Mouse (Mus musculus) neural tube, embryonic 12.5 days (tissue): ENCODE measurements around the gene Znfx1. TPM values are rescaled to one million over a fixed set of nuclear protein-coding genes. Genes with fewer than 3 reads are reported as not detected.

Source experiments
- ATAC-seq: fragments of 200-750 bp; cut with Nextera tagmentation; 2 replicates; pipeline ENCODE4 v1.8.0; 2017; ENCODE audit warnings: low read depth, mild to moderate bottlenecking, moderate TSS enrichment, moderate library complexity; ENCODE audit not compliant: low FRiP score
- H3K27ac ChIP-seq: fragments of 300-500 bp; sonication (generic); 2 replicates; pipeline ENCODE4 v1.5.1; 2016
- H3K27me3 ChIP-seq: fragments of 300-500 bp; sonication (generic); replicated peaks from 2 replicates; pipeline ENCODE4 v1.6.1; 2016; ENCODE audit warnings: mild to moderate bottlenecking
- H3K36me3 ChIP-seq: fragments of 300-500 bp; sonication (generic); 2 replicates; pipeline ENCODE4 v1.6.1; 2016; ENCODE audit warnings: mild to moderate bottlenecking
- H3K4me1 ChIP-seq: fragments of 300-500 bp; sonication (generic); 2 replicates; pipeline ENCODE4 v1.6.1; 2016
- H3K4me2 ChIP-seq: fragments of 300-500 bp; sonication (generic); replicated peaks from 2 replicates; pipeline ENCODE4 v1.6.1; 2016; ENCODE audit warnings: mild to moderate bottlenecking
- H3K4me3 ChIP-seq: fragments of 300-500 bp; sonication (generic); 2 replicates; pipeline ENCODE4 v1.5.1; 2016
- H3K9ac ChIP-seq: fragments of 300-500 bp; sonication (generic); 2 replicates; pipeline ENCODE4 v1.6.1; 2016; ENCODE audit warnings: mild to moderate bottlenecking
- H3K9me3 ChIP-seq: fragments of 300-500 bp; sonication (generic); 2 replicates; pipeline ENCODE4 v1.6.1; 2016; ENCODE audit warnings: mild to moderate bottlenecking
- WGBS: fragments of 180-500 bp; shearing (Covaris S2); methylation state at CpG from one replicate; pipeline ENCODE4 v1.1.7; 2016; 5-methylcytosine and 5-hydroxymethylcytosine counted together
- polyA plus RNA-seq: library from polyadenylated mRNA; unstranded; fragments of >200 nt; fragmentation: Nextera tagmentation; extraction: Ambion mirVana; gene quantifications from 2 replicates; pipeline ENCODE4 v1.2.1, GENCODE M21; 2016

The Znfx1 gene
- 8.2 and 9.6 TPM in 2 replicates for polyA plus RNA-seq

DNA sequence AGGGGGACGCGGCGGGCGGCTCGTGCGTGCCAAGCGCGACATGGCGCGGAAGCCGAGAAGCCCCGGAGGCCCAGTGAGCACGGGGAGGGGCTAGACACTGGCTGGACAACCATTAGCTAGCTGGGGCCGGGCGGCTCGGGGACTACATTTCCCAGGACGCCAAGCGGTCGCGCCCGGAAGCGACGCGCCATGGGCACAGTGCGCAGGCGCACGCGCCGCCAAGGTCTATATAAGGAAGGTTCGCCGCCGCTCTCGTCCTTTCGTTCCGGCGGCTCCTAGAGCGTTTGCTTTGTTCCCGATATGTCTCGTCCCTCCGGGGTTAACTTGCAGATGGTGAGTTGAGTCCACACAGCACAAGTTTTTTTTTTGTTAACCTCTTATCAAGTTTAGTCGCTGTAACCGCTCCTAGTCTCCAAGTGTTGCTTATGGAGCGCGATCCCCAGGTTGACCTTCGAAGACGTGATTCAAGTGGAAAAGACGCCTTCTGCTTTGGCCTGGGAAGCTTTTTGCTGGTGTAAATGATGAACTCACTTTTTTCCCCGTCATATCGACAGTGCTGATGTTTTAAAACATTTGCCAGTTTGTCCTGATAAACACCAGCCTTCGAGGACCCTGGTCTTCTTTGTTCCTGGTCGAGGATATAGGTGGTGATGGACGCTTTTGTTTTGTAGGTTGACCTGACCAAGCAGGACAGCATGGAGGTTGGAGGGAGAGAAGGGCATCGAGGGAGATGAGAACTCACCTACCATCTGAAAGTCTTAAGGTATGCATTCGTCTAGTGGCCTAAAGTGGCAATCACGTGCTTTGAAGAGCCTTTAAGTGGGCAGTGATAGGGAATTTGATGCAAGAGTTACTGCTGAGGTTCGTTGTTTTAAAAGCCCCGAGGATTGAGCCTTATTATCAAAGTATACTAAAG lies at the start of gene Znfx1:
TSS of gene Znfx1 (minus strand) at position 51 of the 916 bp plus-strand sequence.
- Histone ChIP-seq H3K4me1 (peaks cover 32% of the 10 kb centered on the region), H3K27me3 (no peaks in the 10 kb centered on the region), H3K9ac (peak within 1 kb of the TSS; percentile 92), H3K4me3 (peak within 1 kb of the TSS; percentile 84), H3K27ac (peak within 1 kb of the TSS; percentile 86), H3K9me3 (no peaks in the 10 kb centered on the region), H3K4me2 (peak within 1 kb of the TSS; percentile 89), H3K36me3 (peaks cover 25% of the 10 kb centered on the region)
- under 1% methylated on average over 56 of the region's 57 CpGs for WGBS
- peak; percentile 93 for ATAC-seq

DNA sequence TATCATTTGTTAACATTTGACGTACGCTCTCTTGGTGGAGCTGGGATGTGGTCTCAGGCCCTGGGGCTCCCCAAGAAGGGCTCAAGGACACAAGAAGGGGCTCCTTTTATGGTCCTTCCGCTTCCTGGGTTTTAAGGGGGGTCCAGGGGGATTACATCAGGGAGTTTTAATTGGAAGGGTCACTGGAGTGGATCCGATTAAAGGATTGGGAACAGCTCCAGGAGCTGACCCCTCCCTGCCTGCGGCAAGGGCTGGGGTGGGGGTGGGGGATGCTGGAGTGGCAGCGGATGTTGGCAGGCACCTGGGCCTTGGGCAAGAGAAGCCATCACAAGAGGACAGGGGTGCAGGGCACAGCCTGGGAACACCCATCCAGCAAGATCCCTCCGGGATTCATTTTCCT lies 49.4 kb upstream of the Znfx1 start:
- no peak overlapping the region for H3K4me3 ChIP-seq
- WGBS: 64% methylated on average over 7 of the region's 7 CpGs
- H3K9me3 ChIP-seq: no peaks in the 10 kb centered on the region
- no peak for ATAC-seq
- H3K36me3 ChIP-seq: no peaks in the 10 kb centered on the region
- no peaks in the 10 kb centered on the region for H3K27me3 ChIP-seq
- H3K9ac ChIP-seq: no peak overlapping the region
- no peak overlapping the region for H3K4me2 ChIP-seq
- H3K27ac ChIP-seq: no peak overlapping the region
- H3K4me1 ChIP-seq: no peaks in the 10 kb centered on the region

DNA sequence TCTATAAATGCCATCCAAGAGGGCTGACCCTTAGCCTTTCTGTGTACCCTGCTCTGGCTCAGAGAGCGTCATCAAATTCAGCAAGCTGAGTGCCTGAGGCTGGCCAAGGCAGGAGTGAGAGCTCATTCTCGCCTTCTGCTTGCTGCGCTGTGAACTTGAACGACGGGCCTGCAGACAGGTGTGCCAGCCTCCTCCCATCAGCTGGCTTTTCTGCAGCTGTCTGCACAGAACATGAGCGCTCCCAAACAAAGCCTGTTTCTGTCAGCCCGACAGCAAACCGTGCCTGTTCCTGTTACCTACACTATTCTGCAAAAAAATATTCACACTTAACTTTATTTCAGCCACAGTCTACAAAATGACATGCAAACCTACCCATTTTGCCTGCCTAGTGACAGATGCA lies 46.7 kb upstream of the Znfx1 start:
- H3K9ac ChIP-seq: no peak overlapping the region
- H3K4me1 ChIP-seq: no peaks in the 10 kb centered on the region
- H3K27me3 ChIP-seq: no peaks in the 10 kb centered on the region
- no peak for ATAC-seq
- H3K27ac ChIP-seq: no peak overlapping the region
- no peak overlapping the region for H3K4me3 ChIP-seq
- no peak overlapping the region for H3K4me2 ChIP-seq
- peaks cover 7% of the 10 kb centered on the region; the same call in 1 of the 2 replicates for H3K36me3 ChIP-seq
- 0 out of 2 replicates have a peak, but pooled peaks cover 3% of the 10 kb centered on the region for H3K9me3 ChIP-seq
- 88% methylated on average over 8 of the region's 8 CpGs for WGBS

DNA sequence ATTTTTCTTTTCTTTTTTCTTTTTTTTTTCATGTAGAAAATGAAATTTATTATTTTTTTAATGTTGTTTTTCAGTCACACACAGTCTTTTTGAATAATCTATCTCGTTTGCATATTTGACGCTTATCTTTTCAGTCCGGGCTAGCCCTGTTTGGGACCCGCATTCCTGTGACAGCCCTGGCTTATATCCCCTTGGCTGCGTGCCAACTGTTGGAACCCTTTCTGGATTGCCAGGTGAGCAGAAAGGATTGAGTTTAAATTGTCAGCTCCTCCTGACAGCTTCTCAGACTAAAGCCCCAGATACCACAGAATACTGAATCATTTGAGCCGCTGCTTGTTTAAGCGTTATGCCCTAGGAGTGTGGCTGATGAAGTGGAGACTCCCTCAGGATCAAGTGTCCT lies 40.7 kb upstream of the Znfx1 start:
- Histone ChIP-seq H3K9ac (no peak overlapping the region), H3K9me3 (0 out of 2 replicates have a peak, but pooled peaks cover 3% of the 10 kb centered on the region), H3K4me2 (no peak overlapping the region), H3K27ac (no peak overlapping the region), H3K4me1 (no peaks in the 10 kb centered on the region), H3K36me3 (peaks cover 7% of the 10 kb centered on the region; the same call in 1 of the 2 replicates), H3K27me3 (no peaks in the 10 kb centered on the region), H3K4me3 (no peak overlapping the region)
- ATAC-seq: no peak
- 86% methylated on average over 7 of the region's 7 CpGs for WGBS

DNA sequence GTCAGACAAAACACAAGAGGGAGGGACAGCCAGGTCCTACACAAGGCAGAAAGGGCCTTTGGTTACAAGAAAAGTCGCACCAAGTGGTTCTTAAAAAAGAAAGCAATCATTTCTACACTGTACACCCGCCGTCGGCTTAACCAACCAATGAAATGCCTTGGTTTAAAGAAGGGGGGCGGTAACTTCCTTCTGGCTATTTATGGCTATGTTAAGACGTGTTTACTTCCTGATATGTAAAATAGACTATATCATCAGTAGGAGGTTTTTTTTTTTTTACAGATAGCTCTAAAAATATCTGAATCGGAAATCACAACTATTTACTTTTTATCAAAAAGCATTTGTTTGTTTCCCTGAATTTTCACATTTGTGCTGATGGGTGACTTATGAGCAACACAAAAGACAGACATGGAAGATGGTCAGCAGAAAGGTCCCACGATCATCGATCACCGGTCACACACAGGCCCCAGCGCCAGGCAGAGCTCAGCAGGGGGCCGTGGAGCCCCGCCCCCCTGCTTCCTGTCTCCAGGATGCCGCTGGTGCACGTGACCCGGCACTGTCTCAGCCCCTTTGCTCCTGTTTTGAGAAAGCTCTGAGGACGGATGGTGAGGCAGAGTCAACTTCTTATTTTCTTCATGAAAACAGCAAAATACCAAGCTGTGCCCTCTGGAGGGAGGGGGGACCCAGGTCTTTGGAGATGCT lies 39.1 kb upstream of the Znfx1 start:
- H3K27me3 ChIP-seq: no peaks in the 10 kb centered on the region
- no peak overlapping the region for H3K27ac ChIP-seq
- ATAC-seq: no peak
- H3K36me3 ChIP-seq: peaks cover 7% of the 10 kb centered on the region; the same call in 1 of the 2 replicates
- H3K9me3 ChIP-seq: 0 out of 2 replicates have a peak, but pooled peaks cover 1% of the 10 kb centered on the region
- no peak overlapping the region for H3K4me3 ChIP-seq
- H3K4me1 ChIP-seq: no peaks in the 10 kb centered on the region
- H3K9ac ChIP-seq: no peak overlapping the region
- no peak overlapping the region for H3K4me2 ChIP-seq
- 78% methylated on average over 17 of the region's 17 CpGs for WGBS

DNA sequence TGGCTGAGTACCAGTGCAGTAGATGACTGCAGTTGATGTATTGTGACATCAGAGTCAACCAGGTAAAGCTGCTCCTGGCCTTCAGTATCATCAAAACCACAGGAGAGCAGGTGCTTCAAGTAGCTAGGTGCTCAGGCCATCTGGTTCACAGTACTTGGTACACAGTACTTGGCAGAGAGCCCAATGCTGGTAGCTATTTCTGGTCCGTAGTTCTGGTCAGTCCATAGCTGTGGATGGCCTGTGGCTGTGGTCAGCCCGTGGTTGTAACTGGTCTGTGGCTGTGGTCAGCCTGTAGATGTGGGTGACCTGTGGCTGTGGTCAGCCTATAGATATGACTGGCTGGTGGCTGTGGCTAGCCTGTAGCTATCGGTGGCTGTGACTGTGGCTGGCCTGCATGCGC lies 31.9 kb upstream of the Znfx1 start:
- WGBS: 86% methylated on average over 4 of the region's 4 CpGs
- Histone ChIP-seq H3K9ac (no peak overlapping the region), H3K9me3 (no peaks in the 10 kb centered on the region), H3K4me2 (no peak overlapping the region), H3K4me1 (no peaks in the 10 kb centered on the region), H3K4me3 (no peak overlapping the region), H3K27me3 (no peaks in the 10 kb centered on the region), H3K36me3 (no peaks in the 10 kb centered on the region), H3K27ac (no peak overlapping the region)
- no peak for ATAC-seq

DNA sequence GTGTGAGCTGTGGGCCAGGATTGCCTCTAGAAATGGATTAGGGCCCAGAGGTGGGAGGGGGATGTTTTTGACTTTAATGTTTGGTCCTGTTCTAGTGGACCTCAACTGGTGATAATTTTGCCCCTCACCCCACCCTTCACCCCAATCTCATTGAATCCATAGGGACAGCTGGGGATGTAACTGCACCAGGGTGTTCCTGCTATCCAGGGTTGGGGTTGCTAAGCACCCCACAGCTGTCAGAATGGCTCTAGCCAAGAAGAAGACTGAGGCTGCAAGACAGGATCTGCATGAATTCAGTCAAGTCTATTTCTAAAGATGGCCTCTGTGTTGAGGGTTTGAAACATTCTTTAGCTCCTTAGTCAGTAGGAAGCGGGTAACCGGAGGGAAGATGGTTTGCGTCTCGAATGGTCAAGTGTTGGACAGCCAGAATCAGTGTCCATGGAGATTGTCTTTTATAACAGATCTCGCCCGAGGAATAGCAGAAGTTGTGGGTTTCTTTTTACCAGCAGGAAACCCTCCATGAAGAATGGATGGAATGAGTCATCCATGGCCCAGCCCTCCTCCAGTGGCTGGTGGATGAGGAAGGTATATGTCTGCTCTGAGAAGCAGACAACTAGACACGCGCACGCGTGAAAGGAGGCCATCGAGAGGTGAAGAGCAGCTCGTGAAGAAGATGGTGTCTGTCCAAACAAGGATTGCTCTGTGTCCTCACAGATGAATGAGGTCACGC lies 30.5 kb upstream of the Znfx1 start:
- Histone ChIP-seq H3K4me2 (no peak overlapping the region), H3K4me1 (no peaks in the 10 kb centered on the region), H3K36me3 (no peaks in the 10 kb centered on the region), H3K27me3 (no peaks in the 10 kb centered on the region), H3K27ac (no peak overlapping the region), H3K4me3 (no peak overlapping the region), H3K9ac (no peak overlapping the region), H3K9me3 (no peaks in the 10 kb centered on the region)
- ATAC-seq: no peak
- 88% methylated on average over 13 of the region's 13 CpGs for WGBS

DNA sequence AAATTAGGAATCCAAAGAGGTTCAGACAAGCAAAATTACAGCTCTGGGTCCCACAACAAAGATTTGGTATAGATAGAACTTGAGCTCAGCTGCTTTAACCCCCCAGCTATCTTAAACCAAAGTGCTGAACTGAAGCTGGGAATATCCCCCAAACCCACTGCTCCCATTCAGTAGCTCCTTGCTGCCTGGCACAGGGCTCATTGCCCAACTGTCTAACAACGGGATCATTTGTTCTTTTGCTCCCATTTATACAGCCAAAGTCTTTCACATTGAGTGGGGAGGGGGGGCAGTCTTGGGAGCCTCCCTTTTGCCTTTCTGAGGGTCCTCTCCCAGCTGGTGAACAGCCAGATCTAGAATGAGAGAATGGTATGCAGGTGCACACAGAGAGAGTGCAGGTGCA lies 27.5 kb upstream of the Znfx1 start:
- Histone ChIP-seq H3K4me3 (no peak overlapping the region), H3K4me1 (peaks cover 4% of the 10 kb centered on the region; the same call in 1 of the 2 replicates), H3K9ac (no peak overlapping the region), H3K27me3 (no peaks in the 10 kb centered on the region), H3K36me3 (no peaks in the 10 kb centered on the region), H3K27ac (no peak overlapping the region), H3K4me2 (no peak overlapping the region), H3K9me3 (no peaks in the 10 kb centered on the region)
- WGBS: 69% methylated on average over 1 of the region's 1 CpGs
- no peak for ATAC-seq

DNA sequence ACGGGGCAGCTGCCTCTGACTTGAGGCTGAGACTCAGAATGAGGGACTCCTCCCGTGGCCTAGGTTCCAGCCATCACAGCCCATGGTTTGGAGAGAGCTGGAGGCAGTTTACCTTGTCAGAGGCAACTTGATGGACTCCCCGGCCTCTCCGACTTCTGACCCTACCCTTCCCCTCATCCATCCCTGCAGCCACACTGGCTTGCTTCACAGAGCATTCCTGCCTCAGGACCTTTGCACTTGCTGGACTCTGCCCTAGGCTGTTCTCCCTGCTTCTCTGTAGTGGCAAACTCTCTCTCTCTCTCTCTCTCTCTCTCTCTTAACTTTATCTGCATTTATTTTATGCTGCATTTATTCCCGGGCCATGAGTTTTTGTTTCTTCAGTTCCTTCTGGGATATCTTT lies 24.0 kb upstream of the Znfx1 start:
- Histone ChIP-seq H3K4me2 (no peak overlapping the region), H3K9ac (no peak overlapping the region), H3K9me3 (no peaks in the 10 kb centered on the region), H3K4me3 (no peak overlapping the region), H3K36me3 (no peaks in the 10 kb centered on the region), H3K27me3 (no peaks in the 10 kb centered on the region), H3K4me1 (peaks cover 5% of the 10 kb centered on the region; the same call in 1 of the 2 replicates), H3K27ac (no peak overlapping the region)
- ATAC-seq: no peak
- 85% methylated on average over 5 of the region's 5 CpGs for WGBS

DNA sequence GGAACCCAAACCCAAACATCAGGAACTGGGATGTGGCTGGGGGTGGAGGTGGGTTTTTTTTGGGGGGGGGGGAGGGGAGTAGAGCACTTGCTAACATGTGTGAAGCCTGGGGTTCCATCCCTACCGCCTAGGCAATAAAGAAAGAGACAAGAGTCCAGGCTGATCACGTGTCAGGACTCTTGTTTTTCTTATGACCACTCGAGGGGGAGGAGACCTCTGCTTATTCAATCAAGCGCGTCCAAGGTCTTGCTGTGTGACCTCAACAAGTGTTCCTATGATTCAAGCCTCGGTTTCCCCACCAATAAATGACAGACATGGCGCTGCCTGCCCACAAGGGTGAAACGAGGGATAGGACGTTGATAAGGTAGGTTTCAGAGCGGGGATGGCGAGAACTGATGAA lies 23.3 kb upstream of the Znfx1 start:
- Histone ChIP-seq H3K9me3 (no peaks in the 10 kb centered on the region), H3K4me2 (no peak overlapping the region), H3K27ac (no peak overlapping the region), H3K9ac (no peak overlapping the region), H3K4me3 (no peak overlapping the region), H3K27me3 (no peaks in the 10 kb centered on the region), H3K4me1 (peaks cover 9% of the 10 kb centered on the region; the same call in 1 of the 2 replicates), H3K36me3 (no peaks in the 10 kb centered on the region)
- ATAC-seq: no peak
- 72% methylated on average over 11 of the region's 11 CpGs for WGBS

DNA sequence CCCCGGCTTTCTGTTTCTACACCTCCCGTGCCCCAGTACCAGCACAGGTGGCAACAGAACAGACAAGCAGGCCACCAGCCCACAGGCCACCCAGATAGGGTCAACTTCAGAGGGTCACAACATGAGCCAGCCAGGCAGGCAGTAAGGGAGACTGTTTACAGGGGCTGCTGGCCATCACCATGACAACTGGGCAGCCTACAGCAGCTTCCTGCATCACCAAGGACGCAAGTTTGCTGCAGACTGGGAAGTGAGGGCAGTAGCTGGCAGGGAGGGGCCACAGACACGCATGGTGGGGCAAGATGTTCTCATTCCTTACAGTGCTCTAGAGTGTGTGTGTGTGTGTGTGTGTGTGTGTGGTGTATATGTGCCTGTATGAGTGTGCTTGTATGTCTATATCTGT lies 18.8 kb upstream of the Znfx1 start:
- Histone ChIP-seq H3K27ac (no peak overlapping the region), H3K4me3 (no peak overlapping the region), H3K9ac (no peak overlapping the region), H3K27me3 (no peaks in the 10 kb centered on the region), H3K9me3 (no peaks in the 10 kb centered on the region), H3K36me3 (no peaks in the 10 kb centered on the region), H3K4me1 (peaks cover 19% of the 10 kb centered on the region), H3K4me2 (no peak overlapping the region)
- WGBS: 31% methylated on average over 4 of the region's 4 CpGs
- 0 out of 2 replicates have a peak, but pooled peaks have one; percentile 29 for ATAC-seq

DNA sequence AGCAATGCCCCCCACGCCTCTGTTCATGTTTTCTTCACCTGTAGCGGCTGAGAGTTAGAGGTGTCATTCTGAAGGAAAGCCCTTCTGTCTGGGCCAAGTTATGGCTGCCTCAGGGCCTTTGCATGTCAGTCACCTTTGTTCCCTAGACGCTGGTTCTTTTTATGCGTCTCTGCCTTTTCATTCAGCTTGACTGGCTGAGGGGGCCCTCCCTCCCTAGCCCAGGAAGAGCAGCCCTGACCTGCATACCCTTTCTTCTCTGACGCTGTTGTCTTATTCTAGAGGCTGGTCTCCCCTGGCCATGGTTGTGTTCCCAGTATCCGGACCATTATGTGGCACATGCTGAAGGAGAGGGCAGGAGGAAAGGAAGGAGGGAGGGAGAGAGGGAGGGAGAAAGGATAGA lies 18.3 kb upstream of the Znfx1 start:
- Histone ChIP-seq H3K27me3 (no peaks in the 10 kb centered on the region), H3K4me2 (no peak overlapping the region), H3K36me3 (no peaks in the 10 kb centered on the region), H3K9me3 (no peaks in the 10 kb centered on the region), H3K27ac (no peak overlapping the region), H3K4me3 (no peak overlapping the region), H3K4me1 (peaks cover 19% of the 10 kb centered on the region), H3K9ac (no peak overlapping the region)
- ATAC-seq: no peak
- WGBS: 67% methylated on average over 6 of the region's 6 CpGs
